Mouse (Mus musculus) mouse embryonic stem cell (cell line): ENCODE measurements around the gene Snrpb.

ENCODE experiments used
- in situ Hi-C, 2 experiments: fragments of 300-500 bp; cut with MboI; formaldehyde crosslinking; loops; 1 replicate in 1 of 2; 3 replicates in 1 of 2; pipeline ENCODE4 v1.14.3; 2019 to 2020; ENCODE audit warnings: low sequenced_read_pairs in 2 of 2, low pct_unique_long_range_greater_than_20kb in 1 of 2, mixed read lengths in 1 of 2; ENCODE audit not compliant: unreplicated experiment in 1 of 2

Gene Snrpb

GRCm38 (mm10) chr2:130146089-130146668 is 33.0 kb downstream of the Snrpb start:
- in situ Hi-C loops: no loop called here

DNA sequence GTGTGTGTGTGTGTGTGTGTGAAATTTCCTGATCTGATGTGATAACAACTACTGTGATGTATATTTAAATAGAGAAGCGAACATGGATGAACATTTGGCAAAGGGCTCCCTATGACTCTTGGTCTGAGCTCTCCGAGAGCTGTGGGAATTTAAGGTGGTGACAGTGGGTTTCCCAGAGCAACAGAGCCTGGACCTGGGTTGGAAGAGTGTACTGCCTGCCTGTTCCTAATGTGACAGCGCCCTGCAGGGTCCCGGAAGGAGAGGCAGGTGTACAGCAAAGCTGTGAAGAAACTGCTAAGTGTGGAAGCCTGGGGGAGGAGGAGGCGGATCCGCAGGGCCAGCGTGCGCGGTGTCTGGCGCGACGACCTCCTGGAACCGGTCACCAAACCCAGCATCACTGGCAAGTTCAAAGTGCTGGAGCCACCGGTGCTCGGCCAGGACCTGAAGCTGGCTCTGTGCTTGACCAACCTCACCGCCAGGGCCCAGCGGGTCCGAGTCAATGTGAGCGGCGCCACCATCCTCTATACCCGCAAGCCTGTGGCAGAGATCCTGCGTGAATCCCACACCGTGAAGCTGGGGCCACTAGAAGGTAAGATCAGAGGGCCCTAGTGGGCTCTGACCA is 34.4 kb downstream of the Snrpb start:
- in situ Hi-C loops: no loop called here

DNA sequence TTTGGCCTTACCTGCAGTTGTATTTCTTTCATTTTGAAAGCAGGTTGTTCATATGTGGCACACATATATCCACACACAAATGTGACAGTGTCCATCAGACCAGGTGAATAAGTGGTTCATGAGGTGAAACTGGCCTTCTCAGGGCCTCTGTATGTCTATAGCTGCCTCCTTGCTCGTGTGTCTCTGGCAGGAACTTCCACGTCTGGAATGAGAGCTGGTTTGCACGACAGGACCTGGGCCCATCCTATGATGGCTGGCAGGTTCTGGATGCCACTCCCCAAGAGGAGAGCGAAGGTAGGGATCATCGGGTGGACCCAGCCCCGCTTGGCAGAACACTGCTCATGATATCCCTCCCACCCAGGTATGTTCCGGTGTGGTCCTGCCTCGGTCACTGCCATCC is 36.2 kb downstream of the Snrpb start:
- in situ Hi-C loops: no loop called here

DNA sequence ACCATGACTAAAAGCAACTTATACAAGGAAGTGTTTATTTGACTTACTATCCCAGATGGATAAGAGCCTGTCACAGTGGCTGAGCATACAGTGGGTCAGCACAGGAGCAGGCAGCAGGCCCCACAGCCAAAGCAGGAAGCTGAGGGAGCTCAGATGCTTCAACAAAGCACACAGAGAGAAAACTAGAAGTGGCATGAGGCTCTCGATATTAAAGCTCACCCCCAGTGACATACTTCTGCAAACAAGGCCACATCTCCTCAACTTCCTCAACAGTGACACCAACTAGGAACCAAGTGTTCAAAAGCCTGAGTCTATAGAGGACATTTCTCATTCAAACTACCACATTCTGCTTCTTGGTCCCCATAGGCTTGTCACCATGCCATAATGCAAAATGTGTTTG is 49.5 kb downstream of the Snrpb start:
- in situ Hi-C loops: no loop called here

GRCm38 (mm10) chr2:130126073-130126472 is 53.1 kb downstream of the Snrpb start:
- in situ Hi-C loops: no loop called here

DNA sequence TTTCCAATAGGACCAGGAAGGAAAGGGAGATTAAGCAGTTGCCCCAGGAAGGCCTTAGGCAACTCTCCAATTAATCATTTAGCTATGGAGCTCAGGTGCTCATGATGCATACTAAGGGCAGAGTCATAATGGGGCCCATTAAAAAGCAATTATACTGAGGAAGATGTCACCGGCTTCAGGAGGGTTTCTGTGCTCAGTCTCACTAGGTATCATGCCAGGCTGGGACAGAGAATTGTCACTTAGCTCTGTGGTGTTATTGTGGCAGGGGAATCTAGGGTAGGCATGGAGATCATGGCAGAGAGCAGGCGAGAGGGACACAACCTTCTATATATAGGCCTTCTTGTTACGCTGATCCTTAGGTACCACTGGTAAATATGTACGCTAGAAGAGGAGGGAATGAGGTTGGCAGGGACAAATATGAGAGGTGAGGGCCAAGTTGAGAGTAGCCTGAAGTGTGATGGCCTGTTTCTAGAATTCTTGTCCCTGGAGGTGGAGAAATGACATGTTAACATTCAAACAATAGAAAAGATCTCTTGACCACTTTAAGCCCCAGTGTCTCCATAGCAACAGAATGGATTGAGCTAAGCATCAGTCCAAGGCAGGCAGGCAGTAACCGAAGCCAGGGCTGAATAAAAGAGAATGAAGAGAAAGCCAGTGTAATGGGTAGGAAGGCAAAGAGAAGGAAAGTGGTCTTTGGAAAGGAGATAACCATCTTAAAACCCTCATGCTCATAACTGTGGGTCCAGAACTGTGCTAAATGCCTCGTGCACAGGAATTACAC is 53.7 kb downstream of the Snrpb start:
- in situ Hi-C loops: no loop called here
